Mouse (Mus musculus) hindbrain, embryonic 12.5 days (tissue): ENCODE data around the gene Plekhg4. TPM values are rescaled to one million over a fixed set of nuclear protein-coding genes. Genes with fewer than 3 reads are reported as not detected.

ENCODE experiments used
- ATAC-seq: fragments of 200-750 bp; cut with Nextera tagmentation; 2 replicates; pipeline ENCODE4 v1.8.0; 2017; ENCODE audit warnings: moderate TSS enrichment; ENCODE audit not compliant: low FRiP score
- H3K27ac ChIP-seq: fragments of 300-500 bp; sonication (generic); 2 replicates; pipeline ENCODE4 v1.5.1; 2016; ENCODE audit warnings: mild to moderate bottlenecking
- H3K27me3 ChIP-seq: fragments of 300-500 bp; sonication (generic); 2 replicates; pipeline ENCODE4 v1.6.1; 2016; ENCODE audit warnings: mild to moderate bottlenecking
- H3K36me3 ChIP-seq: fragments of 300-500 bp; sonication (generic); 2 replicates; pipeline ENCODE4 v1.6.1; 2016; ENCODE audit warnings: mild to moderate bottlenecking
- H3K4me1 ChIP-seq: fragments of 300-500 bp; sonication (generic); 2 replicates; pipeline ENCODE4 v1.6.1; 2016
- H3K4me2 ChIP-seq: fragments of 300-500 bp; sonication (generic); replicated peaks from 2 replicates; pipeline ENCODE4 v1.6.1; 2016; ENCODE audit warnings: mild to moderate bottlenecking
- H3K4me3 ChIP-seq: fragments of 300-500 bp; sonication (generic); 2 replicates; pipeline ENCODE4 v1.5.1; 2016; ENCODE audit warnings: mild to moderate bottlenecking
- H3K9ac ChIP-seq: fragments of 300-500 bp; sonication (generic); 2 replicates; pipeline ENCODE4 v1.6.1; 2016; ENCODE audit warnings: mild to moderate bottlenecking, moderate library complexity
- H3K9me3 ChIP-seq: fragments of 300-500 bp; sonication (generic); replicated peaks from 2 replicates; pipeline ENCODE4 v1.6.1; 2016; ENCODE audit warnings: mild to moderate bottlenecking
- WGBS: fragments of 180-500 bp; shearing (Covaris S2); methylation state at CpG from one replicate; pipeline ENCODE4 v1.1.7; 2016; 5-methylcytosine and 5-hydroxymethylcytosine counted together
- polyA plus RNA-seq: library from polyadenylated mRNA; unstranded; fragments of >200 nt; fragmentation: Nextera tagmentation; extraction: Ambion mirVana; gene quantifications from 2 replicates; pipeline ENCODE4 v1.2.1, GENCODE M21; 2016

Plekhg4 gene
- polyA plus RNA-seq, 1 experiment from 2014 or later: 0.93 TPM

DNA sequence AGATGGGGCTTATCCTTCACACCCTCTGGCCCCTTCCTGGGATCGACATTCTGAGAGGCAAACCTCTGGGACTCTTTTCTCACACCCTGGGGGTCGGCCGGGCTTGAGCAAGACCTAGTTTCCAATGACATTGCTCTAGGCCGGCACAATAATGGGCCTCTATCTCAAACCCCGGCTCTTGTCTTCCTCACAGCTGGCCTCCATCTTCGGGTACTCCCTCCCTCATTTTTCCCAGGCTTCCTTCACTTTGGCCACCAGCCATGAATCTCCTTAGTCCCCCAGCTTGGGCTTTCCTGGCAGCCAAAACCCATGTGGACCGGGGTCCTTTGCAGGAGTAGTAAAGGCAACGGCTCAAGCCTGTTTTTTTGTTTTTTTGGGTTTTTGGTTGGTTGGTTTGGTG lies 31.7 kb upstream of the Plekhg4 start:
- Histone ChIP-seq H3K27ac (no peak overlapping the region), H3K9me3 (no peaks in the 10 kb centered on the region), H3K4me3 (no peak overlapping the region), H3K36me3 (peaks cover 6% of the 10 kb centered on the region; the same call in 1 of the 2 replicates), H3K9ac (no peak overlapping the region), H3K4me2 (no peak overlapping the region), H3K27me3 (peaks cover 2% of the 10 kb centered on the region; the same call in 1 of the 2 replicates), H3K4me1 (peaks cover 8% of the 10 kb centered on the region)
- ATAC-seq: no peak
- 52% methylated on average over 8 of the region's 8 CpGs for WGBS

DNA sequence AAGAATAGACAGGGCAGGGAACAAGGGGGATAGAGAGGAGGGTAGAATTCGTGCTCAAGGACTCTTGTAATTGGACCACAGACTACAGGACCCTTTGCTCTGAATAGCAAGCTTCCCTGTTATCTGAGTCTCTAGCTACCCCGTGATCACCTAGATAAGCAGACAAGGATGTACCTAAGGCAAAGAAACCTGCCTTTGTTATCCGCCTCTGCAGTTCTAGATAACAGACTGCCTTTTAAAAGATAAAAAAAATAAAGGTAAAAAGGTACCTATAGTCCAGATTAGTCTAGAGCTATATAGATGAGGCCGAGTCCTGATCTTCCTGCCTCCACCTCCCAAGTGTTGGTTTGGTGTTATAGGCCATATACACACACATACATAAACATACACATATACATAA lies 30.3 kb upstream of the Plekhg4 start:
- ATAC-seq: no peak
- no peak overlapping the region for H3K4me3 ChIP-seq
- 82% methylated on average over 4 of the region's 4 CpGs for WGBS
- H3K9me3 ChIP-seq: no peaks in the 10 kb centered on the region
- no peak overlapping the region for H3K27ac ChIP-seq
- no peak overlapping the region for H3K9ac ChIP-seq
- no peak overlapping the region for H3K4me2 ChIP-seq
- H3K36me3 ChIP-seq: no peaks in the 10 kb centered on the region
- H3K4me1 ChIP-seq: peaks cover 21% of the 10 kb centered on the region
- peaks cover 13% of the 10 kb centered on the region for H3K27me3 ChIP-seq

DNA sequence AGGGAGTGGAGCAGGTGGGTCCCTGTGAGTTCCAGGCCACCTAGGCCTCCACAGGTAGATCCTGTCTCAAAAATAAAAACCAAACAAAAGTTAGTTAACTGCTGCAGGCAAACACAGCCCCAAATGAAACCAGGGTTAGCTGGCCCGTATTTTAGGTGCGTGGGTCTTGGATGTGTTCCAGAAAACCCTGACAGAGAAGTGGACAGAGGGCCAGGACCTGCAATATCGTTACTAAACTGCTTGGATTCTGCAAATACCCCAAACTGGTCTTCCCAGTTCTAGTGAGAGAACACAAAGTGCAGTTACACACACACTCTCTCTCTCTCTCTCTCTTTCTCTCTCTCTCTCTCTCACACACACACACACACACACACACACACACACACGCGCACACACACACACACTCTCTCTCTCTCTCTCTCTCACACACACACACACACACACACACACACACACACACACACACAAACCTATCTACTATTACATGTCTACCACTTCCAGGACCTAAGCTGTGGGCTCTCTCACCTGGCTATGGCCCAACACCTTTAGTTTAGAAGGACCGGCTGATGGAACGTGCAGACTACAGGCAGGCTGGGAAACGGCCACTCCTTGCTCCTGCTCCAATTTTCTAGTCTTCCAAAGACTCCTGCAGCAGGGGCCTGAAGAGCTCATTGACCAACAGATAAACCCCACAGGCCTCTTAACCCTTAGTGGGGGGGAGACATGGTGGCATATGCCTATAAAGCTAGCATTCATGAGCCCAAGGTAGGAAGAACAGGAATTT lies 29.1 kb upstream of the Plekhg4 start:
- Histone ChIP-seq H3K36me3 (no peaks in the 10 kb centered on the region), H3K27ac (no peak overlapping the region), H3K4me1 (peaks cover 24% of the 10 kb centered on the region), H3K4me2 (no peak overlapping the region), H3K4me3 (no peak overlapping the region), H3K27me3 (peaks cover 13% of the 10 kb centered on the region), H3K9me3 (no peaks in the 10 kb centered on the region), H3K9ac (no peak overlapping the region)
- 83% methylated on average over 6 of the region's 8 CpGs for WGBS
- no peak for ATAC-seq

DNA sequence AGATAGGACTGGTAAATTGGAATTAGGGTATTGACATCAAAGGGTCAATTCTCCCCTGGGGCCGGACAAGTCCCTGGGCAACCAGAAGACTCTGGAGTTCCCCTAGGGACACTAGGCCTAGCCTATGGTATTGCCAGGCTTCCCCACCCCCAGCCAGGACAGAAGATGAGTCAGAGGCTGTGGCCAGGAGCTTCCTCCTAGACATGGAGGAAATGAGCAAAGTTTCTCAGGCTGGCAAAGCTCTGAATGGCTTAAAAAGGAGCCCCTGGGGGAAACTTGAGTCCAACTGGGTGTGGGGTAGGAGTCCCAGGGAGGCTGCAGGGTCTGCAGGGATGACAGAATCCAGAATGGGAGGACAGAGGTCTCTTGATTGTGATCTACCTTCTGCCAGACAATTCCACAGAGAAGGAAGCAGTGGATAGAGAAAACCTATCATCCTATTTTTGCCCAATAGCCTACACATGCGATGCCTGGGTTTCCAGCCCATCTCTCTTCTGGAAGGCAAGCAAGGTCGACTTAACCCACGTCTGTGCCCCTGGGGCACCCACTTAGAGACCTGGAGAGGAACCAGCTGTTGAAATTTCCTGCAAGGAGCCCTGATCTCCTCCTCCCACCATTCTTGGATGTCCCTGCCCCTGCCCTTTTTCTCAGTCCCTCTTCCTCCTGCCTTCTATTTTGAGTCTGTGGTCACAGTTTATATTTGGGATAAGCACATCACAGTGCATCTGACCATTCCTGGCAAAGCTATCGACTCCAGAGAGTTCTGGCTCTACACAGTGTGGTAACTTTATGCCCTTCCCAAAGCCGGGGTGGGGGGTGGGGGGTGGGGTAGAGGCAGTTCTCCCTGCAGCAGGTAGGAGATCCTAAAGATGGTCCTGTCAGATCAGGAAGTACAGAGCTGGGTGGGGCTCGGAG lies 27.8 kb upstream of the Plekhg4 start:
- no peak for ATAC-seq
- H3K27ac ChIP-seq: no peak overlapping the region
- peaks cover 35% of the 10 kb centered on the region for H3K4me1 ChIP-seq
- H3K9ac ChIP-seq: no peak overlapping the region
- 68% methylated on average over 7 of the region's 7 CpGs for WGBS
- H3K36me3 ChIP-seq: no peaks in the 10 kb centered on the region
- H3K9me3 ChIP-seq: no peaks in the 10 kb centered on the region
- H3K27me3 ChIP-seq: peaks cover 13% of the 10 kb centered on the region
- H3K4me2 ChIP-seq: peak overlapping the region; percentile 13; the same call in 1 of the 2 replicates
- no peak overlapping the region for H3K4me3 ChIP-seq

DNA sequence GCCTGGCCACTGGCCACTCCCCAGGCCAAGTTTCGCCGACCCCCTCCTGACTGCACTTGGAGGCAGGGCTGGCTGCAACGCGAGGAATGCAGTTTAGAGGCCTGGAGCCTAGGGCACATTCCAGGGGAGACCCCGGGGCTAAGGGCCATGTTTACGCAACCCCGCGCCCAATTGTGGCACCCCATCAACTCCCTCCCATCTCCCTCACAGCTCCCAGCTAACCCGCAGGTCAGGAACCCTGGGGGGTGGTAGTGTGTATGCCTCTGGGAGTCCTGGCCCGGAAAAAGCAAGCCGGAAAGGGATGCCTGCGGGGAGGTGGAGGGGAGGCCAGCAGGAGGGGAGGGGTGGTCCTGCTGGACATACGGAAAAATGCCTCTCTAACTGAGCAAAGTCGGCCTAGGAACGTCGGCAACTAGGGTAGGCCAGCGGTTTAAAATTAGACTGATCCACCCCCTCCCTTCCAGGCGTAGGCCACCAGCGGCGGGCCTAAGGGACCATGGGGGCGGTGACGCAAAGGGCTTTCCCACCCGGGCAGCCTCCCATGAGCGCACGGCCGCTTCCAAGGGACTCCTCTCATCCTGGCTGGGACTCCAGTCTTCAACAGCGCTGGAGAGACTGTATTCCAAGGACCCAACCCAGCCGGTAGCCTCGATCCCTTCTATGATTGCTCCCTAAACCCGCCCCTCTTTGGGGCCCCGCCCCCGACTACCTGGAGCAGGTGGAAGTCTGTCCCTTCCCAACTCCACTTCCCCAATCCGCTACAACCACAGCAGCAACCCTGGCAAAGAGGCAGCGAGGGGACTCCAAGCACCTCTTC lies 26.3 kb upstream of the Plekhg4 start:
- WGBS: 2% methylated on average over 34 of the region's 34 CpGs
- peak overlapping the region; percentile 70 for H3K4me3 ChIP-seq
- peaks cover 33% of the 10 kb centered on the region for H3K4me1 ChIP-seq
- peak; percentile 12; the same call in 1 of the 2 replicates for ATAC-seq
- H3K27ac ChIP-seq: peak overlapping the region; percentile 44; the same call in 1 of the 2 replicates
- H3K27me3 ChIP-seq: peaks cover 16% of the 10 kb centered on the region
- H3K4me2 ChIP-seq: peak overlapping the region; percentile 99
- no peaks in the 10 kb centered on the region for H3K36me3 ChIP-seq
- H3K9me3 ChIP-seq: no peaks in the 10 kb centered on the region
- H3K9ac ChIP-seq: peak overlapping the region; percentile 65

DNA sequence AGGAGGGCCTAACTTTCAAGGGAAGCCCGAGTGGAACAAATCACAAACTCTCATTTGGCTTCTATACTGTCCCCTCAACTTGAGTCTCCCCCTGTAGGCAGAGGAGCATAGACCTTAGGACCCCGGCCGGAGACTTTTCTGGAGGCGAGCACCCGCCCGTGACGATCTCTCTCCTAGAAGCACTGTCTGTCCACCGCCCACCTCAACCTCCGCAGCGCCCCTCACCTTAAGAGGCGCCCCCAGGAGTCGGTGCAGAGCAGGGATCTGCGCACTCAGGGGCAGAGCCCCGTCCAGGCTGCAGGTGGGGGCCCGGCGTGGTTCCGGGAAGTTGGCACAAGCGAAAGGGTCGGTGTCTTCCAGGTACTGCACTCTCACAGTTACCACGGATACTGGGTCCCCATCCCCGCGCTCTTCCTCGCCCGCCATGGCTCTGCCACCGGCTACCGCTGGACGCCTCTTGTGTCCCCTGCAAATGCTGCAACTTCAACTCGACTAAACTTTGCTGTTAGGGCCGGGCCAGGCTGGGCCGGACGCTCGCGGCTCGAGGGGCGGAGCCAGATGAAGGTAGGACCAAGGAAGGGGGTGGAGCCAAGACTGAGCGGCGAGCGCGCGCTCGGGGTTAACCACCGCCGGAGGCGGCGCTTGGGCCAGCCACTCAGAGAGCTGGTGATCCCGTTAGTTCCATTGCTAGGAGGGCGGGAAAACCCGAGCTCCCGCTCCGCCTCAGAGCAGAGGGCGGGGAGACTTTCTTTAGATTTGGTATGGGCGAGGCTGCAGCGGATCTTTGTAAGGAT lies 25.4 kb upstream of the Plekhg4 start, which contains the start of gene Fhod1:
Gene Fhod1, minus strand, starts transcription at position 526 of the 794 bp plus-strand sequence.
- H3K9ac ChIP-seq: peak within 1 kb of the TSS; percentile 85
- H3K36me3 ChIP-seq: no peaks in the 10 kb centered on the region; the same call in 1 of the 2 replicates
- H3K27me3 ChIP-seq: peaks cover 16% of the 10 kb centered on the region
- H3K4me2 ChIP-seq: peak within 1 kb of the TSS; percentile 99
- peaks cover 33% of the 10 kb centered on the region for H3K4me1 ChIP-seq
- ATAC-seq: peak; percentile 85
- peak within 1 kb of the TSS; percentile 70 for H3K4me3 ChIP-seq
- no peaks in the 10 kb centered on the region for H3K9me3 ChIP-seq
- peak within 1 kb of the TSS; percentile 58 for H3K27ac ChIP-seq
- under 1% methylated on average over 53 of the region's 53 CpGs for WGBS

DNA sequence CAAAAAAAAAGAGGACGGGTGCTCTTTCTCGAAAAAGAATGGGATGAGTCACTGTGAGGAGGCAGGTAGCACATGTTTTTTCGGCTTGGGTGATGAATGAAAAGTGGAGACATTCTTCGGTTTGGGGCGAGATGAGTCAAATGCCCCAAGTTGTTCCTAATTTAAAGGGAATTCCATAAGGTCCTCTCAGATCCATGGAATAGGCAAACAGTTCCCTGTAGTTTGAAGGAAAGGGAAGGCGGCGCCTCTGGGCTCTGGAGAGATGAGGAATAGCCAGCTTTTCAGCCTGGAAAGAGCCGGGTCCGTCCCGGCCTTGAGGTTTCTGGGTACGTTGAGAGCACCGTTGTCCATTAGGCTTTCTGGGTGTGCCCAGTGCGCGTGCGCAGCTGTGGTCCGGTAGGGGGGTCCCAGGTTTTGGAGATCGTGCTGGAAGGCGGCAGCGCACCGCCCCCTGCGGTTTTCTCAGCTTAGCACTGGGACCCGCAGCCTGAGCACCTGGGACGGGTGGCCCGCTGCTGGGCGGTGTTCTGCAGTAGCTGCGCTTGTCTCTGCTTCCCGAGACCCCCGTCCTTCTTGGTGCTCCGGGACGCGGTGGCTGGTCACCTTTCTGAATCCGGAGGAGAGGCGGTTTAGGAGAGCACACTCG lies 24.5 kb upstream of the Plekhg4 start, which contains the start of gene Slc9a5:
Gene Slc9a5, plus strand, starts transcription at position 394 of the 646 bp plus-strand sequence.
- Histone ChIP-seq H3K9me3 (no peaks in the 10 kb centered on the region), H3K27me3 (peaks cover 16% of the 10 kb centered on the region), H3K36me3 (no peaks in the 10 kb centered on the region; the same call in 1 of the 2 replicates), H3K4me1 (peaks cover 33% of the 10 kb centered on the region), H3K27ac (peak within 1 kb of the TSS; percentile 58), H3K4me3 (peak within 1 kb of the TSS; percentile 70), H3K4me2 (peak within 1 kb of the TSS; percentile 99), H3K9ac (peak within 1 kb of the TSS; percentile 85)
- WGBS: 0% methylated on average over 34 of the region's 34 CpGs
- ATAC-seq: peak; percentile 30

DNA sequence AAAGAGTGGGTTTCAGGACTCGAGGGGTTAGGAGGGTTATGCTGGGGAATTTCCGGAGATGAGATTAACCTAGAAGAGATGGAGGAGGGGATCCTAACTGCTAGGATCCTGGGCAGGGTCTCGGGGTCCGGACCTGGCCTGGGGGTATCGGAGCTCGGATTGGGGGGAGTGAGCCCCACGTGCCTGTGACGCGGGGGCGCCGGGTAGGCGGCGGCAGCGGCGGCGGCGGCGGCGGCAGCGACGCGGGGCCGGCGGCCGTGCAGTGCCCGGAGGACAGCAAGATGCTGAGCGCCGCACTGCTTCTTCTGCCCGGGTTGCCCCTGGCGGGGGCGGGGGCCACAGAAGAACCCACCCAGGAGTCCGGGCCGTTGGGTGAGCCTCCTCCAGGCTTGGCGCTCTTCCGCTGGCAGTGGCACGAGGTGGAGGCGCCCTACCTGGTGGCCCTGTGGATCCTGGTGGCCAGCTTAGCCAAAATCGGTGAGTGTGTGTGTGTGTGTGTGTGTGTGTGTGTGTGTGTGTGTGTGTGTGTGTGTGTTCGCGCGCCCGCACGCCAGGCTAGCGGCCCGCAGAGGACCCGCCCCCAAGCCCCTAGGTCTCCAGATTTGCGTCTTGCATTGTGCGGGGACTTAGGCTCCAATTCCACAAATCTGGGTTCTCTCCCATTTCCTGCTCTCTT lies 23.8 kb upstream of the Plekhg4 start:
- no peaks in the 10 kb centered on the region for H3K9me3 ChIP-seq
- H3K4me3 ChIP-seq: peak overlapping the region; percentile 70
- H3K27ac ChIP-seq: peak overlapping the region; percentile 58
- peaks cover 16% of the 10 kb centered on the region for H3K27me3 ChIP-seq
- ATAC-seq: peak; percentile 39
- under 1% methylated on average over 48 of the region's 48 CpGs for WGBS
- peaks cover 3% of the 10 kb centered on the region; the same call in 1 of the 2 replicates for H3K36me3 ChIP-seq
- peak overlapping the region; percentile 85 for H3K9ac ChIP-seq
- peak overlapping the region; percentile 99 for H3K4me2 ChIP-seq
- peaks cover 33% of the 10 kb centered on the region for H3K4me1 ChIP-seq

DNA sequence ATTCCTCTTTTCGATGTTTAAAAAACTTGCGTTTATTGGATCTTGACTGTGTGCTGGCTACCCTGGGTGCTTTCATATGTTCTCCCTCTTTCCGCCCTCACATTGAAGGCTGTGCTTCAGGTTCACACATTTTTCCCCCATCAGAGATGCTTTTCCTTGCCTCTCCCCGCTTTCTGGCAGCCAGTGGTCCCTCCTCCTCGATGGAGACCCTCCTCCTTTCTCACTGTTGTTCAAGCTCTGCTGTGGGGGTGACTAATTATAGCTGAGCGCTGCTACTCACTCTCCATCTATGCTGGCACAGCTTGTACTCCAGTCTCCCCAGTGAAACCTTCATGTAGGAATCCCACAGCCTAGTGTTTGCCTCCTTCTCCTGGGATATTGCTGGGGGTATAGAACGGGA lies 22.9 kb upstream of the Plekhg4 start:
- Histone ChIP-seq H3K4me2 (peak overlapping the region; percentile 99), H3K4me1 (peaks cover 36% of the 10 kb centered on the region), H3K27me3 (peaks cover 16% of the 10 kb centered on the region), H3K4me3 (peak overlapping the region; percentile 70), H3K9ac (peak overlapping the region; percentile 85; the same call in 1 of the 2 replicates), H3K36me3 (peaks cover 3% of the 10 kb centered on the region; the same call in 1 of the 2 replicates), H3K9me3 (no peaks in the 10 kb centered on the region), H3K27ac (no peak overlapping the region)
- 38% methylated on average over 7 of the region's 7 CpGs for WGBS
- no peak for ATAC-seq

DNA sequence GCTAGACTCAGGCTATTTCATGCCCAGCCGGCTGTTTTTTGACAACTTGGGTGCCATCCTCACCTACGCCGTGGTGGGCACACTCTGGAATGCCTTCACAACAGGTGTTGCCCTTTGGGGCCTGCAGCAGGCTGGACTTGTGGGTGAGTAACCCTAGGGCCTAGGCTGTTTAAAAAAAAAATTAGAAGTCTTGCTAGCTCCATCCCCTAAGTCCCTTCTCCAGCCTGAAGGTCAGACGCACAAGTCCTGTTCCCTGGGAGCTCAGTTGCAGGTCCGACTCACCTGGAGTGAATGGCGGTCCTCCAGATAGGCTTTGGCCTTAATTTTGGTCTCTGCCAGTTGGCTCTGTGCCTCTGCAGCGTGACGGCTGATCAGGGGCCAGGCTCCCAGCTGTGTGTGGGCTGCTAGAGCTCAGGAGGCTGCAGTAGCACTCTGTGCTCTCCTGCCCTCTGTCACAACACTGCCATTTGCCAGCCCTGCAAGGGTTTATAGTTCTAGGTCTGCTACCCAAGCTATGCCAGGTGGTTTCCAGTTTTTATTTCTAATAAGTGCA lies 19.4 kb upstream of the Plekhg4 start:
- H3K36me3 ChIP-seq: peaks cover 12% of the 10 kb centered on the region; the same call in 1 of the 2 replicates
- peaks cover 18% of the 10 kb centered on the region for H3K4me1 ChIP-seq
- H3K9me3 ChIP-seq: no peaks in the 10 kb centered on the region
- H3K4me3 ChIP-seq: no peak overlapping the region
- H3K27ac ChIP-seq: no peak overlapping the region
- H3K9ac ChIP-seq: no peak overlapping the region
- H3K27me3 ChIP-seq: 0 out of 2 replicates have a peak, but pooled peaks cover 7% of the 10 kb centered on the region
- no peak for ATAC-seq
- WGBS: 78% methylated on average over 8 of the region's 8 CpGs
- no peak overlapping the region for H3K4me2 ChIP-seq
